Mouse (Mus musculus) liver, adult 2 months (tissue): Measurements from ENCODE around the gene Gmfb.

ENCODE experiments used
- CTCF ChIP-seq: fragments of 200-500 bp; IDR thresholded peaks from 2 replicates; pipeline ENCODE4 v1.5.1; 2011; ENCODE audit warnings: low read depth, low read length, control low read depth
- POLR2A ChIP-seq: fragments of 200-500 bp; IDR thresholded peaks from 2 replicates; pipeline ENCODE4 v1.6.1; 2011; ENCODE audit warnings: low read length, control low read depth; ENCODE audit not compliant: insufficient read depth; ENCODE audit errors: extremely low read depth

- TF ChIP-seq POLR2A (no peak), CTCF (no peak)
Observed at GRCm38 (mm10) chr14:46759970-46760354, 62.1 kb downstream of the Gmfb start.
